Mouse (Mus musculus) bone marrow, adult 2 months (tissue): ENCODE results near the gene Abcc12.

Source experiments
- CTCF ChIP-seq: fragments of 200-500 bp; IDR thresholded peaks from 2 replicates; pipeline ENCODE4 v1.5.1; 2011; ENCODE audit warnings: low read length, control low read depth; ENCODE audit not compliant: control insufficient read depth, insufficient read depth
- POLR2A ChIP-seq: fragments of 200-500 bp; IDR thresholded peaks from 2 replicates; pipeline ENCODE4 v1.6.1; 2011; ENCODE audit warnings: low read depth, mild to moderate bottlenecking, control low read depth, low read length, borderline replicate concordance; ENCODE audit not compliant: control insufficient read depth

DNA sequence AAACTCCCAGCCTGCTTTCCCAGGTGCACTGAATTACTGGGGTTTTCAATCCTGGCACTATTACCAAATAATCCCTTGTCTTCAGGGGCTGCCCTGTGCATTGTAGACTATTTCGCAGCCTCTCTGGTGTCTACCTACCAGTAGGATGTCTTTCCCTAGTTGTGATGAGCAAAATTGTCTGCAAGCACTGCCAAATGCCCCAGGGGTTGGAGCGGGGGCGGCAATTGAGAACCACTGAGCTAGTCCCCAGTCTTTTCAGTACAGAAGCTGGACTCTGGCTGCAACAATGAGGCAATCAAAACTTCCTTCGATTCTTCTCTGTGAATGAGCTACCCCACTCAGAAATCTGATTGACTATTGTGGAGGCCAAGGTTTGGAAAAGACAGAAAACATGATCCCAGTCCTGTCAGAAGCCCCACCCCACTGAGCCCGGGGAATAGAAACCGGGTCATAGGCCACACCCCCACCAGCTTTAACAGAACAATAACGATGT lies 45.4 kb downstream of the Abcc12 start:
- TF ChIP-seq POLR2A (no peak), CTCF (no peak)
